Mouse (Mus musculus): ENCODE measurements around the gene Cep128. TPM values are rescaled to one million over a fixed set of nuclear protein-coding genes. Genes with fewer than 3 reads are reported as not detected.

Cep128 gene
- total and polyA plus RNA-seq, 3 experiments, result 8.9 to 109 (median 47.7) TPM

GRCm38 (mm10) chr12:91183304-91183855 lies 200.8 kb downstream of the Cep128 start:
- Histone ChIP-seq H3K36me3 (replicated peaks) (peaks cover 30% of the 10 kb centered on the region), H3K4me1 (ENCODE audit: insufficient read depth, low read depth, low read length) (no peaks in the 10 kb centered on the region), H3K4me3 (ENCODE audit: low read depth, low read length) (no peak overlapping the region), H3K27me3 (ENCODE audit: insufficient read depth, low read length) (no peaks in the 10 kb centered on the region), H3K9me3 (replicated peaks) (no peaks in the 10 kb centered on the region)
- ATAC-seq (ENCODE audit: extremely low read depth, insufficient number of reproducible peaks, low FRiP score, poor library complexity, severe bottlenecking), result no peak
- no peak for DNase-seq (ENCODE audit: low spot score)
- no peak for TF ChIP-seq TAL1 (conservative IDR thresholded peaks at IDR 0.05; ENCODE audit: low read depth, low read length)
- TF ChIP-seq POLR2AphosphoS5 (IDR thresholded peaks at IDR 0.05; ENCODE audit: insufficient replicate concordance, low read depth, low read length), result no peak
- no peak for TF ChIP-seq GATA2 (IDR thresholded peaks at IDR 0.05; ENCODE audit: borderline replicate concordance, low read depth, low read length)
- no peak for TF ChIP-seq GATA1 (IDR thresholded peaks at IDR 0.05; ENCODE audit: borderline replicate concordance, low read length)
- no peak for TF ChIP-seq CTCF (IDR thresholded peaks at IDR 0.05; ENCODE audit: low read depth, low read length)

GRCm38 (mm10) chr12:91176808-91177526 lies 207.2 kb downstream of the Cep128 start:
- H3K36me3 ChIP-seq (replicated peaks), result peaks cover 3% of the 10 kb centered on the region
- no peak overlapping the region for H3K4me3 ChIP-seq (ENCODE audit: low read depth, low read length)
- ATAC-seq (ENCODE audit: extremely low read depth, insufficient number of reproducible peaks, low FRiP score, poor library complexity, severe bottlenecking), result no peak
- no peaks in the 10 kb centered on the region for H3K4me1 ChIP-seq (ENCODE audit: insufficient read depth, low read depth, low read length)
- H3K9me3 ChIP-seq (replicated peaks), result no peaks in the 10 kb centered on the region
- TF ChIP-seq GATA1 (IDR thresholded peaks at IDR 0.05; ENCODE audit: borderline replicate concordance, low read length) (no peak), TAL1 (conservative IDR thresholded peaks at IDR 0.05; ENCODE audit: low read depth, low read length) (no peak), GATA2 (IDR thresholded peaks at IDR 0.05; ENCODE audit: borderline replicate concordance, low read depth, low read length) (no peak), POLR2AphosphoS5 (IDR thresholded peaks at IDR 0.05; ENCODE audit: insufficient replicate concordance, low read depth, low read length) (no peak)
- no peak for DNase-seq (ENCODE audit: low spot score)
- H3K27me3 ChIP-seq (ENCODE audit: insufficient read depth, low read length), result no peaks in the 10 kb centered on the region

GRCm38 (mm10) chr12:91171613-91172012 lies 212.6 kb downstream of the Cep128 start:
- TF ChIP-seq CTCF (IDR thresholded peaks at IDR 0.05; ENCODE audit: low read depth, low read length), result no peak
- TF ChIP-seq POLR2AphosphoS5 (IDR thresholded peaks at IDR 0.05; ENCODE audit: insufficient replicate concordance, low read depth, low read length), result no peak
- TF ChIP-seq TAL1 (conservative IDR thresholded peaks at IDR 0.05; ENCODE audit: low read depth, low read length), result no peak
- H3K4me3 ChIP-seq (ENCODE audit: low read depth, low read length), result no peak overlapping the region
- ATAC-seq (ENCODE audit: extremely low read depth, insufficient number of reproducible peaks, low FRiP score, poor library complexity, severe bottlenecking), result no peak
- H3K4me1 ChIP-seq (ENCODE audit: insufficient read depth, low read depth, low read length), result no peaks in the 10 kb centered on the region
- peaks cover 3% of the 10 kb centered on the region for H3K36me3 ChIP-seq (replicated peaks)
- no peaks in the 10 kb centered on the region for H3K27me3 ChIP-seq (ENCODE audit: insufficient read depth, low read length)
- no peak for DNase-seq (ENCODE audit: low spot score)
- H3K9me3 ChIP-seq (replicated peaks), result no peaks in the 10 kb centered on the region

GRCm38 (mm10) chr12:91161015-91161730 lies 223.0 kb downstream of the Cep128 start:
- H3K9me3 ChIP-seq (replicated peaks), result no peaks in the 10 kb centered on the region
- H3K4me3 ChIP-seq (ENCODE audit: low read depth, low read length), result no peak overlapping the region
- H3K36me3 ChIP-seq (replicated peaks), result peaks cover 11% of the 10 kb centered on the region
- H3K4me1 ChIP-seq (ENCODE audit: insufficient read depth, low read depth, low read length), result peaks cover 11% of the 10 kb centered on the region
- DNase-seq (ENCODE audit: low spot score) (no peak), ATAC-seq (ENCODE audit: extremely low read depth, insufficient number of reproducible peaks, low FRiP score, poor library complexity, severe bottlenecking) (peak; percentile 32; the same call in 1 of the 2 replicates)
- TF ChIP-seq TAL1 (conservative IDR thresholded peaks at IDR 0.05; ENCODE audit: low read depth, low read length) (no peak), POLR2AphosphoS5 (IDR thresholded peaks at IDR 0.05; ENCODE audit: insufficient replicate concordance, low read depth, low read length) (no peak), GATA1 (IDR thresholded peaks at IDR 0.05; ENCODE audit: borderline replicate concordance, low read length) (no peak), GATA2 (IDR thresholded peaks at IDR 0.05; ENCODE audit: borderline replicate concordance, low read depth, low read length) (no peak), CTCF (IDR thresholded peaks at IDR 0.05; ENCODE audit: low read depth, low read length) (no peak)
- H3K27me3 ChIP-seq (ENCODE audit: insufficient read depth, low read length), result no peaks in the 10 kb centered on the region

GRCm38 (mm10) chr12:91158481-91158880 lies 225.7 kb downstream of the Cep128 start:
- H3K4me3 ChIP-seq (ENCODE audit: low read depth, low read length), result no peak overlapping the region
- no peak for TF ChIP-seq TAL1 (conservative IDR thresholded peaks at IDR 0.05; ENCODE audit: low read depth, low read length)
- TF ChIP-seq GATA2 (IDR thresholded peaks at IDR 0.05; ENCODE audit: borderline replicate concordance, low read depth, low read length), result no peak
- TF ChIP-seq POLR2AphosphoS5 (IDR thresholded peaks at IDR 0.05; ENCODE audit: insufficient replicate concordance, low read depth, low read length), result no peak
- TF ChIP-seq GATA1 (IDR thresholded peaks at IDR 0.05; ENCODE audit: borderline replicate concordance, low read length), result no peak
- no peak for TF ChIP-seq CTCF (IDR thresholded peaks at IDR 0.05; ENCODE audit: low read depth, low read length)
- DNase-seq (ENCODE audit: low spot score), result no peak
- H3K27me3 ChIP-seq (ENCODE audit: insufficient read depth, low read length), result no peaks in the 10 kb centered on the region
- no peaks in the 10 kb centered on the region for H3K9me3 ChIP-seq (replicated peaks)
- no peak for ATAC-seq (ENCODE audit: extremely low read depth, insufficient number of reproducible peaks, low FRiP score, poor library complexity, severe bottlenecking)
- peaks cover 11% of the 10 kb centered on the region for H3K4me1 ChIP-seq (ENCODE audit: insufficient read depth, low read depth, low read length)
- peaks cover 17% of the 10 kb centered on the region for H3K36me3 ChIP-seq (replicated peaks)

GRCm38 (mm10) chr12:91154052-91154451 lies 230.2 kb downstream of the Cep128 start:
- TF ChIP-seq GATA2 (IDR thresholded peaks at IDR 0.05; ENCODE audit: borderline replicate concordance, low read depth, low read length), result no peak
- no peak for TF ChIP-seq POLR2AphosphoS5 (IDR thresholded peaks at IDR 0.05; ENCODE audit: insufficient replicate concordance, low read depth, low read length)
- no peak for TF ChIP-seq CTCF (IDR thresholded peaks at IDR 0.05; ENCODE audit: low read depth, low read length)
- TF ChIP-seq TAL1 (conservative IDR thresholded peaks at IDR 0.05; ENCODE audit: low read depth, low read length), result no peak
- no peak for TF ChIP-seq GATA1 (IDR thresholded peaks at IDR 0.05; ENCODE audit: borderline replicate concordance, low read length)
- ATAC-seq (ENCODE audit: extremely low read depth, insufficient number of reproducible peaks, low FRiP score, poor library complexity, severe bottlenecking) (no peak), DNase-seq (ENCODE audit: low spot score) (no peak)
- Histone ChIP-seq H3K4me3 (ENCODE audit: low read depth, low read length) (no peak overlapping the region), H3K9me3 (replicated peaks) (no peaks in the 10 kb centered on the region), H3K4me1 (ENCODE audit: insufficient read depth, low read depth, low read length) (no peaks in the 10 kb centered on the region; the same call in 1 of the 2 replicates), H3K27me3 (ENCODE audit: insufficient read depth, low read length) (no peaks in the 10 kb centered on the region), H3K36me3 (replicated peaks) (peaks cover 14% of the 10 kb centered on the region)

Data from G1E (cell line).